Mouse (Mus musculus) adipocyte (in vitro differentiated cells): ENCODE results near the gene Foxb2.
"Not testable (repeated sequence)": the region's sequence is repeated elsewhere in the genome, so short reads cannot be mapped to it uniquely, and the experiment has no call there.

Source experiments
- DNase-seq: peaks from one replicate; pipeline ENCODE4 v3.0.0-alpha.2; 2016; ENCODE audit warnings: low spot score

The Foxb2 gene

GRCm38 (mm10) chr19:16873221-16873861 lies at the start of gene Foxb2:
Foxb2 (minus strand) TSS chr19:16873805.
- DNase-seq, result no peak

- no peak for DNase-seq
These were observed 37.9 kb upstream of the Foxb2 start for GRCm38 (mm10) chr19:16911507-16911906.

DNA sequence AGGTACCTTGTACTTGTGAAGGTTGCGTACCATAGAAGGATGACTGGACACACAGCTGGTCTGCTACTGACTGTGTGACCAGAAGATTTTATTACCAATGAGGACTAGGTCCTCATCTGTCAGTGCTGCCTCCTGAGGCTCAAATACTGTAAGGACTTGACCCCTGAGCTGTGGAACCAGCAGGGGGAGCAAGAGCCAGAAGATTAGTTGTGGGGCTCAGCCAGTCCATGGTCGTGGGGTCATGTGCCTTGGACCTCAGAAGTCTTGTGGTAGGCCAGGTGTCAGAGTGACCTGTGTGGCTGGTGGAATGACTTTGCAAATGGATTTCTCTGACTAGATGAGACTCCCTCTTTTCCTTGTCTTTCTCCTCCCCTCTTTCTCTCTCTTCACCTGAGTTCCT lies 29.5 kb upstream of the Foxb2 start:
- peak; percentile 53 for DNase-seq

- peak; percentile 20 for DNase-seq
These were observed 26.1 kb upstream of the Foxb2 start for GRCm38 (mm10) chr19:16899716-16900115.

- DNase-seq, result peak; percentile 21
These were observed 25.0 kb upstream of the Foxb2 start for GRCm38 (mm10) chr19:16898576-16898975.

DNA sequence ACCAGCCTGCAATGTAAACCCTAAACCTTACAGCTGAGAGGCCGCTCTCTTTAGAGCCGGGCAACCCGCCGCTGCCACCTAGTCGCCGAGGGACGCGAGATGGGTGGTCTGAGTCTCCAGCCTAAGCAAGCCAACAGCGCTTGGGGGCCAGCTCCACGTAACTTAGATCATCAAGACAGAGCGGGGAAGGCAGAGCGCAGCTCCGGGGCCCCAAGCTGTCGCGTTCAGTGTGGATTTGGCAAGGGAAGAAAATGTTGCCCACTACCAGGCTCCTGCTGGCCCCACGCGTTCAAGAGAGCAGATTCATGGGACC lies 2.8 kb upstream of the Foxb2 start:
- no peak for DNase-seq

DNA sequence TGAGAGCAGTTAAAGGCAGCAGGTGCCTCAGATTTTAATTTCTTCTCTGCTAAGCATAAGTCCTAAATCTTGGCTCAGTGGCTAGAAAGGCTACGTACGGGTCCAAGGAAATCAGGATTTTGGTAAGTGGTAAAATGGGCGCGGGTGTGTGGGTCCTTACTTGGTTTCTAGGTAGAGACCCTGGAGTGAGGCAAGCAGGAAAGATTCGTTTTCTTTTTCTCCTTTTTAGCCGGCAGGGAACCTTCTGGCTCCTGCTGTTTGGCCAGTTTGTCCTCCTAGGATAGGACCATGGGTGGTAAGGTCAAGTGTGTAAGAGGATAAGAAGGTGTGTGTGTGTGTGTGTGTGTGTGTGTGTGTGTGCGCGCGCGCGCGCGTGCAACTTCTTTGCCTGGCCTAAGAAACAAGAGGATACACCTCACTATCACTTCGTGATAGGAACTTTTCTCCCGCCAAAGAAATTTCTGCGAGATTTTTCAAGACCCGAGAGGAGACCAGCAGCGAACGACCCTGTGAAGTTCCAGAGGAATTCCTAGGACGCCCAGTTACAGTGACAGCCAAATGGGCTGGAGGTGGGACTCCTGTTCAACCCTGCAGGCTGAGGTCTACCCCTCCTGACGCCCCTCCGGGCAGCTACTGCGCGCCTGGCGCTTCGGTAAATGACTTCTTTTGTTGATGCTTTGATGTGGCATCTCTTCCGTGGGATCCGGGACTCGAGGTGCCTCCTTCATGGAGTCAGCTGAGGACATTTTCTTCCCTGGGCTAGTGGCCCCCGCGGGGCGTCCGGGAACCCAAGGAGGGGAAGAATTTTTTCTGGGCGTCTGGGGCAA lies 2.2 kb upstream of the Foxb2 start:
- DNase-seq, result no peak

DNA sequence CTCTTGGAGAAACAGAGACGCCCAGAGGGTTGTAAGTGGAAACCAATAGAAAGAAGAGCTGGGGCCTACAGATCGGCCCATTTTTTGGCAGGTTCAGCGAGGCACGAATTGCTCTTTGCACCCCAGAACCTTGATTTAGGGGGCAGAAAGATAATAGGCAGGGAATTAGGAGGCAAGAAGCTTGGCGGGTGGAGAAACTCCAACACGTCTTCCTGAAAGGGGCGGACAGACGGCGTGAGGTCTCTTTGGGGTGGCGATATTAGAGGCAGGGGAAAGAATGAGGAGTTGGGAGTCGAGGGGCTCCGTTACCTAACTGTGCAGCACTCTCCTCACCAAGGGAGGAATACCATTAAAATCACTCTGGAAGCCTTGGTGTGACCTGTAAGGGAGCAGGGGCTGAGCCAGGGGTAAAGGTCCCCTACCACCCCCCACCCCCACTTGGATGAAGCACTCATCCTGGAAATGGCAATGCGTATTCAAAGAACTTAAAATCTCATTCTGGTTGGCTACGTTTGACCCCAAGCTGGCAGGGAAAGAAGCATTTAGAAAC lies 1.5 kb upstream of the Foxb2 start:
- no peak for DNase-seq

- no peak for DNase-seq
These were observed 597 bp upstream of the Foxb2 start for GRCm38 (mm10) chr19:16873942-16874861.

DNA sequence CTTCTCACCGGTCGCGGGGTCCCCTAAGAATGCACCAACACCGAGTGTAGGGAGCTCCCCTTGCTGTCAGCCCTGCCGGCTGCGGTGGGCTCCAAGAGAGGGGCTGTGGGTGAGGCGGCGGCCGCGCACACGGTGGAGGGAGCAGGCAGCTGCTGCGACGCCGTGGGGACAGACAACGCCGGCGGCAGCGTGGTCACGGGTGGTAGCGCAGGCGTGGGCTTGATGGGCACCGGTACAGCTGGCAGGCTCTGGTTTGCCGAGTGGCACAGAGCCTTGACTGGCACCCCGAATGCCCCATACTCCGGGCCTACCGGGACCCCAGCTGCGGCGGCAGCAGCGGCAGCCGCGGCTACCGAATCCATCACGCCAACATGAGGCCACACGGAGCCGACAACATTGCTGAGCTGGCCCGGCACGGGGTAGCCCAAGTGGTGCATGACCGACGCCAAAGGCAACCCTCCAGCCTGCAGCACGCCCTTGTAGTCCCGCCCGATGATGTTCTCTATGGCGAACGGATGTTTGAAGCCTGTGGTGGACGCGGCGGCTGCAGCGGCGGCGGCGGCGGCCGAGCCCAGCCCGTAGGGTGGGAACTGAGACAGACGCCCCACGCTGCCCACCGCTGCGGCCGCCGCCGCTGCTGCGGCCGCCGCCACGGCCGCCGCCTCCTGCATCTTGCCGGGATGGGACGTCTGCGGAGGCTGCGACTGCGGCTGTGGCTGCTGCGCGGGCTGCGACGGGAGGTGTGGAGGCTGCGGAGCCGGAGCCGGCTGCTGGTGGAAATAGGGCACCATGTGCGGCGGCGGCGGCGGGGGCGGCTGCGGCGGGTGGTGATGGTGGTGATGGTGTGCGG lies 1.0 kb downstream of the Foxb2 start:
- no peak for DNase-seq

- DNase-seq, result no peak
These were observed 2.3 kb downstream of the Foxb2 start for GRCm38 (mm10) chr19:16871192-16871760.

DNA sequence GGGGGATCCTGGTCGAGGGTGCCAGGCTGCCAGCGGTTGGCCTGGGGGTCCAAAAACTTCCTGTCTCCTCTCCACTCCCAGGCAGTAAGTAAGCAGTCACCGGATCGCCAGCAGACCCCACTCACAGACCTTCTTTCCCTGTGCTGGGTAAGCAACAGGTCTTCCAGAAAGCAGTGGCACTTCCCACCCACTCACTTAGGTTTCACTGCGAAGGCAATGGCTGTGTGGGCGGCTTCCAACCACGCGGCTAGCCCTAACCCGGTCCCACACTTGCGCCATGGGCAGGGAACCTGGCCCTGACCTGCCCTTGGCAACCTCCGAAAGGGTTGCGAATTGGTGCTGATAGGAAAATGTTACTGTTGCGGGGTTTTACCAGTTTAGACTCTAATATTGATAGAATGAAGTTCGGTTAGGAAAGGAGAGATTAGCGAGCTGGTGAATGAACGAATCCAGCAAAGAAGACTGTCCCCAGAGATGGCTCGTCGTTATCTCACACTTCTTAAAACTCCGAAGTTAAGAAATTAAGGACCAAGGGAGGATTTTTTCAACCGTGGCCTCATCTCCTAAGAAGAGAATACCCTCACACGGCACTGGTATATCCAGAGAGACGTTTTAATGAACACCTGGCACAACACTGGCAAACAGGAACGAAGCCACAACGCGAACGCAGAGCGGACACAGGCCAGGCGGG lies 3.0 kb downstream of the Foxb2 start:
- no peak for DNase-seq

DNA sequence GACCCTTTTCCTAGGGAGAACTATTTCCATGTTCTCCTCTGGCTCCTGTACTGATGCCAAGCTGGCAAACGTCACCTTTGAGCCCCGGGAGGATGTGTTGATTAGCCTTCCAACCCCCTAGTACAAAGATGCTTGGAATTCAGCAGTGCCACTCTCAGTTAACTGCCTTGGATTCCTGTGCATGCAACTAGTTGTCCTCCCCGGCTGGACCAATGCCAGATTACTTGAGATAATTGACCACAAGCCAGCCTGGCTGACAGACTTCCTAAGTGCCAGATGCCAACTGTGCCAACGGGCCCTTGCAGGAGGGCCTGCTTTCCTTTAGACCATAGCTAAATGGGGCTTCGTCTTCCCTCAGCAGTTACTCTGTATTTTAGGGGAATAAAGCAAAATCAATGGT lies 5.1 kb downstream of the Foxb2 start:
- DNase-seq, result peak; percentile 89

DNA sequence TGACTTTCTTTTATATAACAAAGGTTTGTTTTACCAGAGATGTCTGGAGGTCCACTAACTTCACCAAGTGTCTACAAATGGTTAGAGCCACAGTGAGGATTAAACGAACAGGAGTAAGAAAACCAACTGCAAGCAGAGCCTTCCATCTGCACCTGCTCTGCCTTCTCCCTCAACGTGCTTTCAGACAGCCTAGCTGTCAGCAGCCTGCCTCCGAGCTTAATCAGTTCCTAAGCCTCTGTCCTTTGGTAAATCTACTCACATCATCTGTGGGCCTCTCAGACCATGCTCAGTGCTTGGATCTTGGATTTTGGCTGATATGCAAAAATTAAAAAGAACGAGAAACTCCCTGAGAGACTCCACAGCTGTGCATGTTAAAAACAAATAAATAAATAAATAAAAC lies 15.0 kb downstream of the Foxb2 start:
- DNase-seq, result no peak

DNA sequence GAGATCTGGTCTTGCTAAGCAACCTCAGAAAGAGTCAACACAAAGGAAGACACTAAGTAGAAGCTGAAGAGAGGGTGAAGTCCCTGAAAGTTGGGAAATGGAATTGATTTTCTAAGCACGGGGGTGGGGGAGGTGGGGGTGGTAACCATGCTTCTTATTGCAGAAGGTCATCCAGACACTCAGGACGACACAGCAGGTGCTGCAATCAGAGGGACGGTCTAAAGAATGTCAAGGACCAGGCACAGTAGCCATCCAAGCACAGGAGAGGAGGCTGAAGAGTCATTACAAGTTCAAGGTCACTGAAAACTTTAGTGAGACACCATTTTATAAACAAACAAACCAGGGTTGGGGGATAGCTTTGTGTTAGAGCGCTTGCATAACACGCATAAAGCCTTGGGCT lies 16.9 kb downstream of the Foxb2 start:
- no peak for DNase-seq

- DNase-seq, result not testable (repeated sequence)
These were observed 29.5 kb downstream of the Foxb2 start for GRCm38 (mm10) chr19:16844091-16844490.

DNA sequence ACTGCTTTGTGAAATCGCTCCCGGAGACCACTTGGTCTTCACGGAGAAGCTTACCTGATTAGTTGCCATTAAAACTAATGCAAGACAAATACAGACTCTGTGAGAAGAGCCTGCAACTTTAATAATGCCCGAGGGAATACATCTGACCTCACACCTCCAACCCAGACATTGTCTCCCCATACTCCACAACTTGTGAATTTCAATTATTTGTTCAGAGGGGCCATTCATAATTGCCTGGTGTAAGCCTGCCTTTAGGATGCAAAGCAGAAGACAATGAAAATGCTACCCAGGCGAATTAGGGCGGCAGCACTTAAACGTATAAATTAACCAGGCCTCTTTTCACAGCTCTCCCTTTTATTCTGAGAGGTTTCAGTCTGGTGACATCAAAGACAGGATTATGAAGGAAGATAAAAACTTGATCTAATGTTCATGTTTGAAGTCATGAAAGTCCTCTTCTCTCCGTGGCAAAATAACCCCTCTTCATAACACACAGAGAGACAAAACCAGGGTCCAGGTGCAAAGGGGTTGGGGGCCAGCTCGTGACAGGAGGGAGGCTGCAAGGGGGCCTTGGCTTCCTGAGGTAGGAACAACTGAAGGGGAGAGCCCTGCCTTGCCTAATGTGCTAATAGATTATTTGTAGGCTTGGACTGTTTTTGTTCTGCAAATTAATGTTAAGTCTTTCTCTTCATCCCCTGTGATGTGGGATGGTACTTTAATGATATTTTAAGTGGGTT lies 31.9 kb downstream of the Foxb2 start:
- no peak for DNase-seq

DNA sequence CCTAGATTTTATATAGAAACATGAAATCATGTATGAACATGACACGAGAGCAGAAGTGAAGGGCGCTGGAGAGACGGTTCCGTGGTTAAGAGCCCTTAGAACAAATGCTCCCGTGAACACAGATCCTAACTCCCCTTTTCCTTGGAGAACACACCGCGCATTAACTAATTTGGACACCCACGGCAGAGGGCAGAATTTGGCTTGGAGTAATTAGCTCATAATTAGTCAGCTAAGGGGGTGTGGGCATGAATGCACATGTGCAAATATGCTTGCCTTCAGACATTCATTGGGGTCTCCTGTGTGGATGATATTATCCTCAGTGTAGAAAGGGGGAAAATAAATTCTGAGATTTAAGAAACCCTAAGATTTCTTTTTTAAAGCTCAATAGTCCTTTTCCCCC lies 32.6 kb downstream of the Foxb2 start:
- no peak for DNase-seq

GRCm38 (mm10) chr19:16827657-16828056 lies 45.9 kb downstream of the Foxb2 start:
- no peak for DNase-seq

DNA sequence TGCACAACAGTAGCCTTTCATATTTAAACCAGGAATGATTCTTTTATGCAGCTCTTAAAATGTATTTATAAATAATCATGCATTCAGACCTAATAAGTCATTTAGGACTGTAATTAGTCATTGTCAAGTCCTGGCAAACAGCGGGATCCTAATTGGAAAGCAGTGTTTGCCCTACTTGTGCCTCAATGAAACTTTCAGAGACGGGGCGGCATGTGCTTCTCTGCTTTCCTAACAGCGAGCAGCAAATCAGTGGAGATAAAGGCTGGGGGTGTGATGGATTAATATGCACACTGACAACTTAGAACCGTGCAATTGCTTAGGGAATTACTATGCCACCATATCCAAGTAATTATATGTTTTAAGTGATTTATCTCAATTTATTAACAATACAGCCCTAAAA lies 48.4 kb downstream of the Foxb2 start:
- no peak for DNase-seq
